Mouse (Mus musculus) G1E (cell line): Measurements from ENCODE around the gene Htr6.

Source experiments
- CTCF ChIP-seq: IDR thresholded peaks from 2 replicates; pipeline ENCODE4 v1.5.1; 2012; ENCODE audit warnings: low read depth, low read length, inconsistent platforms, mixed read lengths
- GATA1 ChIP-seq: IDR thresholded peaks from 2 replicates; pipeline ENCODE4 v1.6.1; 2012; ENCODE audit warnings: borderline replicate concordance, low read length, inconsistent platforms, mixed read lengths
- POLR2AphosphoS5 ChIP-seq: IDR thresholded peaks from 2 replicates; pipeline ENCODE4 v1.6.1; 2012; ENCODE audit warnings: low read depth, low read length, inconsistent platforms; ENCODE audit not compliant: insufficient replicate concordance

DNA sequence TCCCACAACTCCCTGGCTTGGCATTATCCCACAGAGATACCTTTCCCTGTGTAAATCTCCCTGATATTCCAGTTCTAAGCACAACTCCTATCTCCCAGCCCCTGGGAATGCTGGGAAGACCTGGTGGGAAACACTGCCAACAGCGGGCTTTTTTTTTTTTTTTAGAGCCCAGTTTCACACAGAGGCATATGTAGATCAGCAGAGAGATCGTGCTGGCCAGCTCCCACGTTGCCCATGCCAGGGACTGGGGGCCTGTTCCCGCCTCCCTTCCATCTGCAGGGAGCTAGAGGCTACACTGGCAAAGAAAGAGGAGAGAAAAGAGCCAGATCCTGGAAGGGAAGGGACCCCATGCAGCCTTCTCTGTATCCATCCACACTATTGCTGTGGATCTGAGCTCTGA is 7.1 kb downstream of the Htr6 start:
- no peak for TF ChIP-seq CTCF
- no peak for TF ChIP-seq GATA1
- no peak for TF ChIP-seq POLR2AphosphoS5
